ENCODE assay signal across 22 mouse cellular contexts in the genomic region with DNA sequence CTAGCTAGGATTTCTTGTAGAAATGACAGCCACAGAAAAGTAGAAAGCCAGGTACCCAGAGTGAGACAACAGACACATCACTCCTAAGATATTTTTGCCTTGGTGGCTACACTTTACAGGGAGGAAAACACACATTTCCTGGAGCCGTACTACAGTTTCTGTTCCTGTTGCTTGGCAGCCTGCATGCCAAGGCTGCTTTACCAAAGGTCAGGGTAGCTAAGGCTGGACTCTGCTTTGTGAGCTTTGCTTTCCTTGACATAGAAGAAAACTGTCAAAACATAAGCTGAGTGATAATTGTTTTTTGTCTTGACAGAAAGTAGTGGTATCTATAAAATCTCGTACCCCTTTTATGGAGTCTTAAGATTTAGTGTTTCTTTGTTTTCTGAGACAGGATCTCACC. TPM values are rescaled to one million over a fixed set of nuclear protein-coding genes. Genes with fewer than 3 reads are reported as not detected.
A peak's percentile ranks its signal among the peaks of the same experiment; 100 is the strongest.
DNase-seq lines count a peak whose midpoint lies in the region; ATAC-seq and TF ChIP-seq lines count a peak whose summit lies in the region.
"Had no signal": no experiment of that assay in that cellular context is flagged by ENCODE, and none has a peak within 500 bp of the region (broad histone marks: within the 10 kb centered on the region; RNA-seq: fewer than 3 reads in every experiment).

No protein-coding gene starts in this region.

- H3K27ac ChIP-seq in kidney, adult 2 months (ENCODE audit: insufficient read depth, low read depth, low read length) = 0 out of 2 replicates have a peak overlapping the region, but pooled peaks have one; percentile 46
- no peak overlapping the region for H3K27ac ChIP-seq in kidney, embryonic 16.5 days (ENCODE audit: low read length)
- peak overlapping the region; percentile 79 for H3K27ac ChIP-seq in small intestine, adult 2 months (ENCODE audit: insufficient read depth, low read depth, low read length)
- H3K27ac ChIP-seq: embryonic facial prominence, embryonic 12.5 days; forebrain, embryonic 15.5 days; heart, adult 2 months; heart, embryonic 15.5 days; hindbrain, embryonic 13.5 days had no signal

- no peaks in the 10 kb centered on the region for H3K27me3 ChIP-seq in kidney, adult 2 months (replicated peaks; ENCODE audit: control insufficient read depth, insufficient read depth, low read length)
- no peaks in the 10 kb centered on the region for H3K27me3 ChIP-seq in kidney, embryonic 16.5 days (ENCODE audit: insufficient read depth, low read length)
- no peaks in the 10 kb centered on the region for H3K27me3 ChIP-seq in small intestine, adult 2 months (ENCODE audit: control insufficient read depth, insufficient read depth, low read length)
- H3K27me3 ChIP-seq: embryonic facial prominence, embryonic 12.5 days; forebrain, embryonic 15.5 days; heart, embryonic 15.5 days; hindbrain, embryonic 13.5 days had no signal

- no peak for TF ChIP-seq CTCF in kidney, adult 2 months (conservative IDR thresholded peaks at IDR 0.05; ENCODE audit: insufficient read depth, insufficient read length, low read depth, low read length)
- no peak for TF ChIP-seq CTCF in small intestine, adult 2 months (IDR thresholded peaks at IDR 0.05; ENCODE audit: extremely low read depth, insufficient read length, insufficient replicate concordance, low read depth, low read length)

- no peak for TF ChIP-seq POLR2A in kidney, adult 2 months (IDR thresholded peaks at IDR 0.05; ENCODE audit: low read depth, low read length)
- no peak for TF ChIP-seq POLR2A in small intestine, adult 2 months (IDR thresholded peaks at IDR 0.05; ENCODE audit: low read depth, low read length)

- WGBS in kidney, adult 2 months = 34% methylated on average over 2 of the region's 2 CpGs
- 69% methylated on average over 2 of the region's 2 CpGs for WGBS in kidney, embryonic 16.5 days
- 33% methylated on average over 2 of the region's 2 CpGs for WGBS in small intestine, adult 2 months

- no peaks in the 10 kb centered on the region for H3K36me3 ChIP-seq in kidney, adult 2 months (ENCODE audit: control insufficient read depth, insufficient read depth, low read length)
- no peaks in the 10 kb centered on the region for H3K36me3 ChIP-seq in kidney, embryonic 16.5 days (ENCODE audit: insufficient read depth, low read length)
- peaks cover 3% of the 10 kb centered on the region for H3K36me3 ChIP-seq in small intestine, adult 2 months (ENCODE audit: control insufficient read depth, insufficient read depth, low read length)
- H3K36me3 ChIP-seq: embryonic facial prominence, embryonic 12.5 days; forebrain, embryonic 15.5 days had no signal

- no peak overlapping the region for H3K4me3 ChIP-seq in kidney, adult 2 months (ENCODE audit: insufficient read depth, low read depth, low read length)
- no peak overlapping the region for H3K4me3 ChIP-seq in kidney, embryonic 16.5 days (ENCODE audit: low read length)
- H3K4me3 ChIP-seq in small intestine, adult 2 months (ENCODE audit: low read depth, low read length) = no peak overlapping the region
- H3K4me3 ChIP-seq: embryonic facial prominence, embryonic 12.5 days; forebrain, embryonic 15.5 days; heart, adult 2 months; heart, embryonic 15.5 days; hindbrain, embryonic 13.5 days had no signal

- peak; percentile 19 for DNase-seq in adrenal gland, adult 2 months
- DNase-seq in adrenal gland, postnatal 14 days = no peak
- peak; percentile 79 for DNase-seq in kidney, adult 2 months
- no peak for DNase-seq in kidney, adult 18-20 months
- peak; percentile 40 to 69 for DNase-seq in kidney, postnatal 25 days
- DNase-seq: adrenal gland, postnatal 25 days; B cell, adult 2 months; cerebellum, adult 2 months; cerebellum, postnatal 10 days; embryo, embryonic 11 days; gastrocnemius, postnatal 10 days; heart, adult 2 months; heart, postnatal 14 days had no signal

- H3K9ac ChIP-seq in kidney, embryonic 16.5 days (replicated peaks; ENCODE audit: low read length) = no peak overlapping the region
- H3K9ac ChIP-seq: embryonic facial prominence, embryonic 12.5 days; forebrain, embryonic 15.5 days; heart, embryonic 15.5 days; hindbrain, embryonic 13.5 days had no signal

- no peaks in the 10 kb centered on the region for H3K9me3 ChIP-seq in kidney, embryonic 16.5 days (ENCODE audit: low read length)
- H3K9me3 ChIP-seq: embryonic facial prominence, embryonic 12.5 days; forebrain, embryonic 15.5 days; heart, embryonic 15.5 days had no signal

- ATAC-seq in kidney, embryonic 16.5 days (ENCODE audit: low FRiP score, low TSS enrichment) = no peak
- ATAC-seq in frontal cortex, adult (ENCODE audit: low TSS enrichment) = no peak
- ATAC-seq: CD4-positive, CD25-positive, alpha-beta regulatory T cell, adult 4 months; forebrain, embryonic 15.5 days had no signal

- H3K4me1 ChIP-seq in kidney, adult 2 months (ENCODE audit: control insufficient read depth, insufficient read depth, low read length) = peaks cover 7% of the 10 kb centered on the region; the same call in 1 of the 2 replicates
- H3K4me1 ChIP-seq in kidney, embryonic 16.5 days (ENCODE audit: insufficient read depth, low read length) = no peaks in the 10 kb centered on the region
- peaks cover 11% of the 10 kb centered on the region for H3K4me1 ChIP-seq in small intestine, adult 2 months (ENCODE audit: control insufficient read depth, insufficient read depth, insufficient read length, low read length)
- H3K4me1 ChIP-seq: embryonic facial prominence, embryonic 12.5 days; forebrain, embryonic 15.5 days; heart, embryonic 15.5 days; hindbrain, embryonic 13.5 days had no signal

- H3K4me2 ChIP-seq in kidney, embryonic 16.5 days (replicated peaks; ENCODE audit: low read depth, low read length) = no peak overlapping the region
- H3K4me2 ChIP-seq: embryonic facial prominence, embryonic 12.5 days; forebrain, embryonic 15.5 days; heart, embryonic 11.5 days; heart, embryonic 15.5 days; hindbrain, embryonic 13.5 days had no signal

RNA-seq across cellular contexts. Expression of gene Cfap97, which starts 21.1 kb away (rescaled TPM):
- total RNA-seq in adrenal gland, adult 2 months (2021) = 10 to 100 TPM; 16.1 to 19.5 TPM
- polyA plus RNA-seq in adrenal gland, adult 2 months (2012; rRNA removed) = 1.5 and 2.1 TPM in 2 replicates
- total RNA-seq in adrenal gland, postnatal 14 days (2021) = 18.1 and 20.1 TPM in 2 replicates
- 6.2 and 7.4 TPM in 2 replicates for polyA plus RNA-seq in kidney, adult 2 months (2012; rRNA removed)
- 19.6 and 25.2 TPM in 2 replicates for polyA plus RNA-seq in kidney, embryonic 16.5 days (2015; fragmentation: Nextera tagmentation; extraction: Ambion mirVana)
- polyA plus RNA-seq in small intestine, adult 2 months (2012; rRNA removed) = 0.71 and 1.7 TPM in 2 replicates

RNA-seq across cellular contexts. Expression of gene Snx25, which starts 21.5 kb away (rescaled TPM):
- 10 to 100 TPM; 14.1 to 20.9 TPM for total RNA-seq in adrenal gland, adult 2 months (2021)
- 2.3 and 2.5 TPM in 2 replicates for polyA plus RNA-seq in adrenal gland, adult 2 months (2012; rRNA removed)
- total RNA-seq in adrenal gland, postnatal 14 days (2021) = 18.3 and 18.6 TPM in 2 replicates
- 8.6 and 9.8 TPM in 2 replicates for polyA plus RNA-seq in kidney, adult 2 months (2012; rRNA removed)
- 4.5 and 5.9 TPM in 2 replicates for polyA plus RNA-seq in kidney, embryonic 16.5 days (2015; fragmentation: Nextera tagmentation; extraction: Ambion mirVana)
- polyA plus RNA-seq in small intestine, adult 2 months (2012; rRNA removed) = 4.8 and 10.9 TPM in 2 replicates

Comparison
In these comparisons a context has a peak if more than half of its experiments do, and no peak if none do; other contexts are left out.
1. DNase-seq: peak in adrenal gland, adult 2 months (single experiment), kidney, adult 2 months (single experiment) and kidney, postnatal 25 days (2 of 2); none in adrenal gland, postnatal 14 days (single experiment) and kidney, adult 18-20 months (single experiment).